9 mouse cellular contexts compared by ENCODE assay signal in genomic region chr14:60533452-60534224, GRCm38 (mm10).
DNase-seq lines count a peak whose midpoint lies in the region; ATAC-seq lines count a peak whose summit lies in the region.
"Had no signal": no experiment of that assay in that cellular context is flagged by ENCODE, and none has a peak within 500 bp of the region (broad histone marks: within the 10 kb centered on the region; RNA-seq: fewer than 3 reads in every experiment).

No protein-coding gene starts in this region.

- peaks cover 33% of the 10 kb centered on the region for H3K4me1 ChIP-seq in embryonic facial prominence, embryonic 10.5 days
- peaks cover 23% of the 10 kb centered on the region for H3K4me1 ChIP-seq in hindbrain, embryonic 13.5 days (replicated peaks)
- H3K4me1 ChIP-seq in midbrain, embryonic 14.5 days (ENCODE audit: control insufficient read depth, insufficient read depth, low read length), result peaks cover 22% of the 10 kb centered on the region
- no peaks in the 10 kb centered on the region for H3K4me1 ChIP-seq in heart, embryonic 11.5 days (ENCODE audit: control insufficient read depth, insufficient read depth, low read length)

- peak; percentile 54 for DNase-seq in brain, adult 2 months (ENCODE audit: low read depth, low spot score)
- peak; percentile 40 for DNase-seq in embryonic facial prominence, embryonic 10.5 days (ENCODE audit: low spot score)
- DNase-seq in midbrain, embryonic 14.5 days, result peak; percentile 71
- no peak for DNase-seq in layer of hippocampus, adult 9-10 months (ENCODE audit: low spot score)
- no peak for DNase-seq in layer of hippocampus, adult 11-12 months (ENCODE audit: low spot score)
- DNase-seq in thymus, postnatal 25 days, result no peak

- peaks cover 7% of the 10 kb centered on the region; the same call in 1 of the 2 replicates for H3K9me3 ChIP-seq in embryonic facial prominence, embryonic 10.5 days
- 0 out of 2 replicates have a peak, but pooled peaks cover 6% of the 10 kb centered on the region for H3K9me3 ChIP-seq in hindbrain, embryonic 13.5 days
- H3K9me3 ChIP-seq in midbrain, embryonic 14.5 days (ENCODE audit: control insufficient read depth, low read length), result no peaks in the 10 kb centered on the region
- no peaks in the 10 kb centered on the region for H3K9me3 ChIP-seq in heart, embryonic 11.5 days (replicated peaks; ENCODE audit: control insufficient read depth, low read length)

- H3K4me2 ChIP-seq in hindbrain, embryonic 13.5 days, result peak overlapping the region; percentile 11; the same call in 1 of the 2 replicates
- H3K4me2 ChIP-seq in midbrain, embryonic 14.5 days (ENCODE audit: low read length), result peak overlapping the region; percentile 43
- H3K4me2 ChIP-seq in heart, embryonic 11.5 days, result no peak overlapping the region

- 50% methylated on average over 23 of the region's 23 CpGs for WGBS in embryonic facial prominence, embryonic 10.5 days
- WGBS in hindbrain, embryonic 13.5 days, result 40% methylated on average over 23 of the region's 23 CpGs
- 11% methylated on average over 23 of the region's 23 CpGs for WGBS in midbrain, embryonic 14.5 days
- 67% methylated on average over 23 of the region's 23 CpGs for WGBS in heart, embryonic 11.5 days (ENCODE audit: insufficient replicate concordance)

- no peaks in the 10 kb centered on the region for H3K36me3 ChIP-seq in embryonic facial prominence, embryonic 10.5 days (replicated peaks)
- H3K36me3 ChIP-seq in hindbrain, embryonic 13.5 days, result 0 out of 2 replicates have a peak, but pooled peaks cover 4% of the 10 kb centered on the region
- no peaks in the 10 kb centered on the region for H3K36me3 ChIP-seq in midbrain, embryonic 14.5 days (ENCODE audit: control insufficient read depth, insufficient read depth, low read length)
- H3K36me3 ChIP-seq in heart, embryonic 11.5 days (ENCODE audit: control insufficient read depth, insufficient read depth, low read length), result no peaks in the 10 kb centered on the region

- no peak for ATAC-seq in hindbrain, embryonic 13.5 days (ENCODE audit: low FRiP score)
- no peak for ATAC-seq in midbrain, embryonic 14.5 days (ENCODE audit: low FRiP score, low TSS enrichment)
- ATAC-seq in heart, embryonic 11.5 days (replicated peaks; ENCODE audit: insufficient number of reproducible peaks, low FRiP score, low TSS enrichment), result no peak

- peak overlapping the region; percentile 45 for H3K27ac ChIP-seq in embryonic facial prominence, embryonic 10.5 days (replicated peaks)
- H3K27ac ChIP-seq in hindbrain, embryonic 13.5 days, result no peak overlapping the region
- peak overlapping the region; percentile 37 for H3K27ac ChIP-seq in midbrain, embryonic 14.5 days (replicated peaks; ENCODE audit: low read depth, low read length)
- no peak overlapping the region for H3K27ac ChIP-seq in heart, embryonic 11.5 days (ENCODE audit: low read depth, low read length)
- H3K27ac ChIP-seq: left cerebral cortex, adult 2 months had no signal

- H3K27me3 ChIP-seq in embryonic facial prominence, embryonic 10.5 days (replicated peaks; ENCODE audit: low read depth, poor library complexity, severe bottlenecking), result no peaks in the 10 kb centered on the region
- H3K27me3 ChIP-seq in hindbrain, embryonic 13.5 days, result no peaks in the 10 kb centered on the region
- H3K27me3 ChIP-seq in midbrain, embryonic 14.5 days (ENCODE audit: control insufficient read depth, insufficient read depth, low read length), result no peaks in the 10 kb centered on the region
- H3K27me3 ChIP-seq in heart, embryonic 11.5 days (ENCODE audit: control insufficient read depth, insufficient read depth, low read length), result no peaks in the 10 kb centered on the region

- H3K4me3 ChIP-seq in embryonic facial prominence, embryonic 10.5 days, result no peak overlapping the region
- no peak overlapping the region for H3K4me3 ChIP-seq in hindbrain, embryonic 13.5 days
- H3K4me3 ChIP-seq in midbrain, embryonic 14.5 days (replicated peaks; ENCODE audit: low read depth, low read length), result no peak overlapping the region
- no peak overlapping the region for H3K4me3 ChIP-seq in heart, embryonic 11.5 days (ENCODE audit: low read depth, low read length)
- H3K4me3 ChIP-seq: left cerebral cortex, adult 2 months had no signal

- no peak overlapping the region for H3K9ac ChIP-seq in hindbrain, embryonic 13.5 days
- H3K9ac ChIP-seq in midbrain, embryonic 14.5 days (replicated peaks; ENCODE audit: low read length), result peak overlapping the region; percentile 34; the same call in 1 of the 2 replicates
- no peak overlapping the region for H3K9ac ChIP-seq in heart, embryonic 11.5 days (ENCODE audit: low read depth, low read length)

Comparison
In these comparisons a context has a peak if more than half of its experiments do, and no peak if none do; other contexts are left out.
1. DNase-seq: peak in brain, adult 2 months (single experiment), embryonic facial prominence, embryonic 10.5 days (single experiment) and midbrain, embryonic 14.5 days (single experiment); none in layer of hippocampus, adult 9-10 months (single experiment), layer of hippocampus, adult 11-12 months (single experiment) and thymus, postnatal 25 days (single experiment).
2. H3K27ac ChIP-seq: peak in embryonic facial prominence, embryonic 10.5 days (single experiment) and midbrain, embryonic 14.5 days (single experiment); none in hindbrain, embryonic 13.5 days (single experiment) and heart, embryonic 11.5 days (single experiment).